Mouse (Mus musculus): ENCODE measurements around the gene Ankrd34a.

GRCm38 (mm10) chr3:96594851-96595250 lies 1.6 kb upstream of the Ankrd34a start:
- TF ChIP-seq CTCF (IDR thresholded peaks at IDR 0.05; ENCODE audit: low read depth) (no peak), EP300 (IDR thresholded peaks at IDR 0.05; ENCODE audit: low read depth) (no peak)
